Mouse (Mus musculus) heart, embryonic 15.5 days (tissue): ENCODE measurements around the gene Stac. TPM values are rescaled to one million over a fixed set of nuclear protein-coding genes. Genes with fewer than 3 reads are reported as not detected.

Source experiments
- ATAC-seq: fragments of 200-750 bp; cut with Nextera tagmentation; replicated peaks from 2 replicates; pipeline ENCODE4 v1.8.0; 2017; ENCODE audit warnings: low read depth, moderate TSS enrichment; ENCODE audit not compliant: insufficient number of reproducible peaks, insufficient read depth, low FRiP score
- H3K27ac ChIP-seq: fragments of 300-500 bp; sonication (generic); 2 replicates; pipeline ENCODE4 v1.5.1; 2015; ENCODE audit warnings: mild to moderate bottlenecking, inconsistent platforms
- H3K27me3 ChIP-seq: fragments of 300-500 bp; sonication (generic); 2 replicates; pipeline ENCODE4 v1.6.1; 2015; ENCODE audit warnings: inconsistent platforms
- H3K36me3 ChIP-seq: fragments of 300-500 bp; sonication (generic); 2 replicates; pipeline ENCODE4 v1.6.1; 2015; ENCODE audit warnings: mild to moderate bottlenecking, inconsistent platforms
- H3K4me1 ChIP-seq: fragments of 300-500 bp; sonication (generic); replicated peaks from 2 replicates; pipeline ENCODE4 v1.6.1; 2015; ENCODE audit warnings: inconsistent platforms
- H3K4me2 ChIP-seq: fragments of 300-500 bp; sonication (generic); 2 replicates; pipeline ENCODE4 v1.6.1; 2015; ENCODE audit warnings: inconsistent platforms, mild to moderate bottlenecking, moderate library complexity
- H3K4me3 ChIP-seq: fragments of 300-500 bp; sonication (generic); 2 replicates; pipeline ENCODE4 v1.5.1; 2015; ENCODE audit warnings: mild to moderate bottlenecking, inconsistent platforms
- H3K9ac ChIP-seq: fragments of 300-500 bp; sonication (generic); 2 replicates; pipeline ENCODE4 v1.6.1; 2015; ENCODE audit warnings: mild to moderate bottlenecking, inconsistent platforms
- H3K9me3 ChIP-seq: fragments of 300-500 bp; sonication (generic); replicated peaks from 2 replicates; pipeline ENCODE4 v1.6.1; 2016; ENCODE audit warnings: inconsistent platforms
- WGBS: fragments of 180-500 bp; shearing (Covaris S2); methylation state at CpG from one replicate; pipeline ENCODE4 v1.1.7; 2015; ENCODE audit warnings: mixed read lengths; 5-methylcytosine and 5-hydroxymethylcytosine counted together
- polyA plus RNA-seq: library from polyadenylated mRNA; unstranded; fragments of >200 nt; fragmentation: Nextera tagmentation; extraction: Ambion mirVana; gene quantifications from 2 replicates; pipeline ENCODE4 v1.2.1, GENCODE M21; 2015

The Stac gene
- polyA plus RNA-seq, 1 experiment from 2014 or later: 1.3 TPM

- Histone ChIP-seq H3K4me2 (no peak overlapping the region), H3K9me3 (no peaks in the 10 kb centered on the region), H3K27ac (no peak overlapping the region), H3K4me3 (no peak overlapping the region), H3K27me3 (peaks cover 10% of the 10 kb centered on the region), H3K4me1 (no peaks in the 10 kb centered on the region), H3K36me3 (no peaks in the 10 kb centered on the region), H3K9ac (no peak overlapping the region)
- no peak for ATAC-seq
- WGBS: 56% methylated on average over 2 of the region's 2 CpGs
These were observed 6.0 kb downstream of the Stac start for GRCm38 (mm10) chr9:111684170-111684569.

DNA sequence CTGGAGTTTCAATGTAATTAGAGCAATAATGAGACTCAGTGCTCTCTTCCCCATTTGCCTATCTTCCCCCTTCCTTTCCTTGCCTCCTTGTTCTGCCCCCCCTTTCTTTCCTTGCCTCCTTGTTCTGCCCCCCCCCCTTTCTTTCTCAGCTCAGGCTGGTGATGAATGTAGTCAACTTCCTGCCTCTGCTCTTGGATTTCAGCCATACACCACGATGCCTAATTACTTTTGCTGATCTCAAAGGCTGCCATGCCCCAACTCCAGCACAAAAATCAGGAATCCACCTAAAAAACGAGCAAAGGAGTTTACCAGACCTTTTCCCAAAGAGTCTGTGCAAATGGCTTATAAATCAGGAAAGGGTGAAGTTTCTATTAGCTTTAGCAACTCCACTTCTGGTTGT lies 10.6 kb downstream of the Stac start:
- WGBS: 31% methylated on average over 2 of the region's 2 CpGs
- ATAC-seq: no peak
- H3K4me1 ChIP-seq: no peaks in the 10 kb centered on the region
- no peak overlapping the region for H3K4me2 ChIP-seq
- H3K9me3 ChIP-seq: no peaks in the 10 kb centered on the region
- no peak overlapping the region for H3K27ac ChIP-seq
- H3K9ac ChIP-seq: no peak overlapping the region
- no peaks in the 10 kb centered on the region for H3K36me3 ChIP-seq
- no peak overlapping the region for H3K4me3 ChIP-seq
- H3K27me3 ChIP-seq: 0 out of 2 replicates have a peak, but pooled peaks cover 4% of the 10 kb centered on the region

DNA sequence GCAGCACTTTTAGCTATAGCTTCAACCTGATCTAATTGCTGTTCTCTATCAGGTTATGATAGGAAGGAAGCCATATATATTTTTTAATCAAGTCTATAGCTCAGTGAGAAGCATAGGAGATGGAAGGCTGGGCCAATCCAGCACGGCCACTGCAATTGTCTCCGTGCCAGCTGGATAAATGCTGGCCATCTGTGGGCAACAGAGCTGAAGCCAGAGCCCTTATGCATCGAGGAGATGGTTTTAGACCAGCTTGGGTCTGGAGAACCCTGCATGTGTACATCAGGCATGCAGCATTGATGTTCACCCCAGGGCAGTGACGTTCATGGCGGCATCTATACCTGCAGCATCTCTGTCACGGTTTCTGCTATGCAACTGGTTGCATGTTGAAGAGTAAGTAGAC lies 20.3 kb downstream of the Stac start:
- no peaks in the 10 kb centered on the region for H3K9me3 ChIP-seq
- 70% methylated on average over 6 of the region's 6 CpGs for WGBS

DNA sequence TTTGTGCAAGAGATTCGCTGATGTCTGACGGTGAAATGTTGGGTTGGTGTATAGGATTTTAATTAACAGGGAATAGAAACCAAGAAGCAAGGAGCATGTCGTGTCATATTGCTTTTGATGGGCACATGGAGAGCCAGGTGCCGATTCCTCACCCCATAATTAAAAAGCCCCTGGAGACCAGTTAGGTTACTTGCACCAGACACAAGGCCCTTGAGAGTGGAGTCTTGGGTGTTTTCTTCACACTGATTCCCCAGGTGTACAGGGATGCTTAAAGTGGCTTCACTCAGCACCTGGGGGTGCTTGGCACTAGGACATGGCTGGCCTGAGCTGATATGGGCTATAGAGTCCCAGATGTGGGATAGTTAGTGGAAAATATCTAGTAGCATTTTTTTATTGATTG lies 35.1 kb downstream of the Stac start:
- H3K4me3 ChIP-seq: no peak overlapping the region
- H3K27me3 ChIP-seq: no peaks in the 10 kb centered on the region
- H3K36me3 ChIP-seq: no peaks in the 10 kb centered on the region
- H3K9ac ChIP-seq: no peak overlapping the region
- 81% methylated on average over 4 of the region's 4 CpGs for WGBS
- no peak overlapping the region for H3K4me2 ChIP-seq
- H3K27ac ChIP-seq: no peak overlapping the region
- H3K9me3 ChIP-seq: no peaks in the 10 kb centered on the region
- no peaks in the 10 kb centered on the region for H3K4me1 ChIP-seq
- ATAC-seq: no peak

More for the DNA sequence above, 20.3 kb downstream of the Stac start:
- no peaks in the 10 kb centered on the region for H3K4me1 ChIP-seq
- no peak for ATAC-seq
- no peaks in the 10 kb centered on the region for H3K36me3 ChIP-seq
- no peak overlapping the region for H3K4me3 ChIP-seq
- no peak overlapping the region for H3K27ac ChIP-seq
- no peak overlapping the region for H3K4me2 ChIP-seq
- no peaks in the 10 kb centered on the region for H3K27me3 ChIP-seq
- H3K9ac ChIP-seq: no peak overlapping the region

DNA sequence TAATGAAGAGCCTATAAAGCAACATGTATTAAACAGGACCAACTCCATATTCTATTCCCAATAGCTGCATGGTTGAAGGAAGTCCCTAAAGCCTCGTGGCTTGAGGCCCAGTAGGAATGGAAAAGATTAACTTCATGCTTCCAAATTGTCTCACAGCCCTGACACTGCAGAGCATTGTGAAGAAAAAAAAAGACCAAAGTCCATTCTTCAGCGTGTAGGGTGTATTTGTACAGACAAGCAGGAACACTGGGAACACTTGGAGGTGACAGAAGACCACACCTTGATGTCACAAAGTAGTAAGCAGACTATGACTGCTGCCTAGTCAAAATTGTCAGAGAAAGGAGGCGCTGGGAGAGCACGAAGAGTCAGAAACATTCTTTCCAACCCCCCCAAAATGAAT lies 45.9 kb downstream of the Stac start:
- no peak overlapping the region for H3K27ac ChIP-seq
- ATAC-seq: no peak
- WGBS: 73% methylated on average over 4 of the region's 4 CpGs
- H3K36me3 ChIP-seq: no peaks in the 10 kb centered on the region
- no peak overlapping the region for H3K4me2 ChIP-seq
- H3K4me1 ChIP-seq: no peaks in the 10 kb centered on the region
- H3K4me3 ChIP-seq: no peak overlapping the region
- no peak overlapping the region for H3K9ac ChIP-seq
- H3K27me3 ChIP-seq: no peaks in the 10 kb centered on the region
- H3K9me3 ChIP-seq: no peaks in the 10 kb centered on the region

DNA sequence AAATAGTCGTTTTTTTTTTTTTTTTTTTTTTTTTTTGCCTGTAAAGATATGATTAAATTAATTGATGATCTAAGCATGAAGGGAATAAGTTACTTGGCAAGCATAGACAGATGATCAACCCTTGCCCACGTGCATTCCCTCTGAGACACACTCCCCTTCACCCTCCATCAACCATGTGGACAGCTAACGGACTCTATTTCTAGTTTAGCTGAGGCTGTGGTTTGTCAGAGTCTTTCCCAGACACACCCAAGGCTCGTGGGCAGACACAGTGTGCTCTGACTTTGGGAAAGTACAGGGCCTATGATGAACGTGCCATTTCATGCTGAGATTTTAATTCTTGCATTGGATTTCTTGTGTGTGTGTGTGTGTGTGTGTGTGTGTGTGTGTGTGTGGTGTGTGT lies 46.8 kb downstream of the Stac start:
- no peaks in the 10 kb centered on the region for H3K27me3 ChIP-seq
- H3K36me3 ChIP-seq: no peaks in the 10 kb centered on the region
- H3K4me2 ChIP-seq: no peak overlapping the region
- no peaks in the 10 kb centered on the region for H3K4me1 ChIP-seq
- 49% methylated on average over 5 of the region's 5 CpGs for WGBS
- no peak overlapping the region for H3K4me3 ChIP-seq
- H3K27ac ChIP-seq: no peak overlapping the region
- no peak for ATAC-seq
- H3K9me3 ChIP-seq: no peaks in the 10 kb centered on the region
- H3K9ac ChIP-seq: no peak overlapping the region

GRCm38 (mm10) chr9:111637641-111638040 lies 52.5 kb downstream of the Stac start:
- no peaks in the 10 kb centered on the region for H3K9me3 ChIP-seq
- no peak overlapping the region for H3K4me2 ChIP-seq
- no peak for ATAC-seq
- H3K27me3 ChIP-seq: no peaks in the 10 kb centered on the region
- H3K27ac ChIP-seq: no peak overlapping the region
- H3K36me3 ChIP-seq: no peaks in the 10 kb centered on the region
- no peak overlapping the region for H3K4me3 ChIP-seq
- WGBS: 34% methylated on average over 2 of the region's 2 CpGs
- H3K4me1 ChIP-seq: peaks cover 8% of the 10 kb centered on the region
- H3K9ac ChIP-seq: no peak overlapping the region

GRCm38 (mm10) chr9:111632833-111633232 lies 57.3 kb downstream of the Stac start:
- H3K4me1 ChIP-seq: peaks cover 9% of the 10 kb centered on the region
- H3K36me3 ChIP-seq: no peaks in the 10 kb centered on the region
- H3K4me3 ChIP-seq: no peak overlapping the region
- H3K27me3 ChIP-seq: no peaks in the 10 kb centered on the region
- no peaks in the 10 kb centered on the region for H3K9me3 ChIP-seq
- no peak overlapping the region for H3K4me2 ChIP-seq
- no peak overlapping the region for H3K9ac ChIP-seq
- no peak for ATAC-seq
- H3K27ac ChIP-seq: no peak overlapping the region
- 40% methylated on average over 4 of the region's 4 CpGs for WGBS

- no peak overlapping the region for H3K9ac ChIP-seq
- H3K36me3 ChIP-seq: no peaks in the 10 kb centered on the region
- WGBS: 48% methylated on average over 2 of the region's 2 CpGs
- no peak overlapping the region for H3K4me2 ChIP-seq
- H3K4me1 ChIP-seq: no peaks in the 10 kb centered on the region
- no peak for ATAC-seq
- H3K27me3 ChIP-seq: no peaks in the 10 kb centered on the region
- no peak overlapping the region for H3K27ac ChIP-seq
- no peaks in the 10 kb centered on the region for H3K9me3 ChIP-seq
- no peak overlapping the region for H3K4me3 ChIP-seq
These were observed 69.0 kb downstream of the Stac start for GRCm38 (mm10) chr9:111621191-111621590.

GRCm38 (mm10) chr9:111611341-111611740 lies 78.8 kb downstream of the Stac start:
- WGBS: 41% methylated on average over 3 of the region's 3 CpGs
- no peaks in the 10 kb centered on the region for H3K4me1 ChIP-seq
- H3K27me3 ChIP-seq: no peaks in the 10 kb centered on the region
- no peak for ATAC-seq
- no peak overlapping the region for H3K27ac ChIP-seq
- H3K4me3 ChIP-seq: no peak overlapping the region
- H3K9ac ChIP-seq: no peak overlapping the region
- H3K36me3 ChIP-seq: no peaks in the 10 kb centered on the region
- no peak overlapping the region for H3K4me2 ChIP-seq
- no peaks in the 10 kb centered on the region for H3K9me3 ChIP-seq

GRCm38 (mm10) chr9:111608762-111609161 lies 81.4 kb downstream of the Stac start:
- Histone ChIP-seq H3K27me3 (no peaks in the 10 kb centered on the region), H3K9ac (no peak overlapping the region), H3K36me3 (no peaks in the 10 kb centered on the region), H3K9me3 (no peaks in the 10 kb centered on the region), H3K4me1 (no peaks in the 10 kb centered on the region), H3K4me3 (no peak overlapping the region), H3K4me2 (no peak overlapping the region), H3K27ac (no peak overlapping the region)
- no peak for ATAC-seq
- WGBS: 47% methylated on average over 6 of the region's 6 CpGs

DNA sequence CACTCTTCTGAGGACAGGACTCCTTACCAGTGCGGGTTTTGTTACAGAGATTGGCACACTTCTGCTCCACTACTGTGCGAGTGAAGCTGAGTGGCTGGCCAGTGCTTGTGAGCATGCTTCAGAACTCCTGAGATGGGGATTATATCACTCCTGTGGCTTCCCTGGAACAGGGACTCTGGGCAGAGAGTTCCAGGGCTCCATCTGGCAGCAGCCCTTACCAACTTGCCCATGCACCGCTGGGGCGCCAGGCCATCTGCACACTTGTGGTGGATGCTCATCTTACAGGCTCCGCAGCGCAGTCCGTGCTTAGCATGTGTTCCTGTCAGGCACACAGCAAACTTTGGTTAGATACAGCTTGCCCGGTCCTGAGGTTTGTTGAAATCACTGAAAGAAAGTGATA lies 83.5 kb downstream of the Stac start:
- H3K36me3 ChIP-seq: no peaks in the 10 kb centered on the region
- WGBS: 88% methylated on average over 8 of the region's 8 CpGs
- no peak for ATAC-seq
- no peaks in the 10 kb centered on the region for H3K4me1 ChIP-seq
- no peaks in the 10 kb centered on the region for H3K9me3 ChIP-seq
- H3K4me3 ChIP-seq: no peak overlapping the region
- no peaks in the 10 kb centered on the region for H3K27me3 ChIP-seq
- no peak overlapping the region for H3K27ac ChIP-seq
- H3K4me2 ChIP-seq: no peak overlapping the region
- no peak overlapping the region for H3K9ac ChIP-seq
